Mouse (Mus musculus) embryonic facial prominence, embryonic 10.5 days (tissue): ENCODE measurements around the gene Gm15217. TPM values are rescaled to one million over a fixed set of nuclear protein-coding genes. Genes with fewer than 3 reads are reported as not detected.

ENCODE experiments used
- DNase-seq: peaks from one replicate; pipeline ENCODE4 v3.0.0-alpha.2; 2017; ENCODE audit warnings: low spot score
- H3K27ac ChIP-seq: fragments of 300-500 bp; sonication (generic); replicated peaks from 2 replicates; pipeline ENCODE4 v1.5.1; 2016; ENCODE audit warnings: mild to moderate bottlenecking
- H3K27me3 ChIP-seq: fragments of 300-500 bp; sonication (generic); replicated peaks from 2 replicates; pipeline ENCODE4 v1.6.1; 2016; ENCODE audit warnings: low read depth, mild to moderate bottlenecking; ENCODE audit not compliant: poor library complexity, severe bottlenecking
- H3K36me3 ChIP-seq: fragments of 300-500 bp; sonication (generic); replicated peaks from 2 replicates; pipeline ENCODE4 v1.6.1; 2016; ENCODE audit warnings: mild to moderate bottlenecking, moderate library complexity
- H3K4me1 ChIP-seq: fragments of 300-500 bp; sonication (generic); 2 replicates; pipeline ENCODE4 v1.6.1; 2016
- H3K4me3 ChIP-seq: fragments of 300-500 bp; sonication (generic); 2 replicates; pipeline ENCODE4 v1.5.1; 2016; ENCODE audit warnings: mild to moderate bottlenecking, moderate library complexity
- H3K9me3 ChIP-seq: fragments of 300-500 bp; sonication (generic); 2 replicates; pipeline ENCODE4 v1.6.1; 2016; ENCODE audit warnings: mild to moderate bottlenecking
- WGBS: fragments of 180-500 bp; shearing (Covaris S2); methylation state at CpG from one replicate; pipeline ENCODE4 v1.1.7; 2016; 5-methylcytosine and 5-hydroxymethylcytosine counted together
- polyA plus RNA-seq: library from polyadenylated mRNA; unstranded; fragments of >200 nt; fragmentation: Nextera tagmentation; extraction: Ambion mirVana; gene quantifications from 2 replicates; pipeline ENCODE4 v1.2.1, GENCODE M21; 2016

The Gm15217 gene
- polyA plus RNA-seq, 1 experiment from 2014 or later = not detected

GRCm38 (mm10) chr14:46409016-46409415, 29.8 kb downstream of the Gm15217 start:
- WGBS = 85% methylated on average over 10 of the region's 10 CpGs

GRCm38 (mm10) chr14:46410557-46411120, 31.4 kb downstream of the Gm15217 start:
- no peaks in the 10 kb centered on the region; the same call in 1 of the 2 replicates for H3K27me3 ChIP-seq
- H3K27ac ChIP-seq = no peak overlapping the region
- 62% methylated on average over 4 of the region's 4 CpGs for WGBS

More at GRCm38 (mm10) chr14:46409016-46409415, 29.8 kb downstream of the Gm15217 start:
- H3K27me3 ChIP-seq = no peaks in the 10 kb centered on the region; the same call in 1 of the 2 replicates
- no peak for DNase-seq
- peaks cover 4% of the 10 kb centered on the region; the same call in 1 of the 2 replicates for H3K4me1 ChIP-seq
- H3K27ac ChIP-seq = no peak overlapping the region
- no peaks in the 10 kb centered on the region for H3K9me3 ChIP-seq
- no peak overlapping the region for H3K4me3 ChIP-seq
- H3K36me3 ChIP-seq = no peaks in the 10 kb centered on the region

GRCm38 (mm10) chr14:46412497-46413000, 33.3 kb downstream of the Gm15217 start:
- WGBS = 87% methylated on average over 7 of the region's 7 CpGs
- no peak overlapping the region for H3K4me3 ChIP-seq
- no peak overlapping the region for H3K27ac ChIP-seq
- no peaks in the 10 kb centered on the region for H3K36me3 ChIP-seq
- no peaks in the 10 kb centered on the region; the same call in 1 of the 2 replicates for H3K27me3 ChIP-seq
- DNase-seq = no peak
- no peaks in the 10 kb centered on the region for H3K9me3 ChIP-seq
- peaks cover 4% of the 10 kb centered on the region; the same call in 1 of the 2 replicates for H3K4me1 ChIP-seq

More at GRCm38 (mm10) chr14:46410557-46411120, 31.4 kb downstream of the Gm15217 start:
- Histone ChIP-seq H3K4me3 (no peak overlapping the region), H3K9me3 (no peaks in the 10 kb centered on the region), H3K36me3 (no peaks in the 10 kb centered on the region), H3K4me1 (peaks cover 4% of the 10 kb centered on the region; the same call in 1 of the 2 replicates)
- DNase-seq = no peak

- 66% methylated on average over 15 of the region's 15 CpGs for WGBS
- H3K27ac ChIP-seq = no peak overlapping the region
Measured at GRCm38 (mm10) chr14:46418371-46419097, 39.3 kb downstream of the Gm15217 start.

GRCm38 (mm10) chr14:46419269-46419668, 40.1 kb downstream of the Gm15217 start:
- 48% methylated on average over 11 of the region's 11 CpGs for WGBS
- Histone ChIP-seq H3K9me3 (no peaks in the 10 kb centered on the region), H3K4me3 (no peak overlapping the region), H3K4me1 (peaks cover 23% of the 10 kb centered on the region), H3K27ac (no peak overlapping the region; the same call in 1 of the 2 replicates), H3K36me3 (no peaks in the 10 kb centered on the region), H3K27me3 (0 out of 2 replicates have a peak, but pooled peaks cover 4% of the 10 kb centered on the region)
- DNase-seq = peak; percentile 12

More at GRCm38 (mm10) chr14:46418371-46419097, 39.3 kb downstream of the Gm15217 start:
- Histone ChIP-seq H3K36me3 (no peaks in the 10 kb centered on the region), H3K27me3 (no peaks in the 10 kb centered on the region), H3K9me3 (no peaks in the 10 kb centered on the region), H3K4me1 (peaks cover 23% of the 10 kb centered on the region), H3K4me3 (no peak overlapping the region)
- DNase-seq = peak; percentile 34

- WGBS = 86% methylated on average over 3 of the region's 3 CpGs
- Histone ChIP-seq H3K36me3 (no peaks in the 10 kb centered on the region), H3K27ac (no peak overlapping the region), H3K4me3 (no peak overlapping the region), H3K4me1 (peaks cover 23% of the 10 kb centered on the region), H3K9me3 (no peaks in the 10 kb centered on the region), H3K27me3 (0 out of 2 replicates have a peak, but pooled peaks cover 4% of the 10 kb centered on the region)
- no peak for DNase-seq
Measured at GRCm38 (mm10) chr14:46421823-46422222, 42.6 kb downstream of the Gm15217 start.

GRCm38 (mm10) chr14:46427251-46427650, 48.0 kb downstream of the Gm15217 start:
- Histone ChIP-seq H3K4me1 (no peaks in the 10 kb centered on the region), H3K9me3 (no peaks in the 10 kb centered on the region), H3K36me3 (no peaks in the 10 kb centered on the region), H3K27ac (no peak overlapping the region), H3K27me3 (0 out of 2 replicates have a peak, but pooled peaks cover 7% of the 10 kb centered on the region), H3K4me3 (no peak overlapping the region)
- DNase-seq = no peak
- 93% methylated on average over 13 of the region's 13 CpGs for WGBS

GRCm38 (mm10) chr14:46430231-46430630, 51.0 kb downstream of the Gm15217 start:
- H3K27me3 ChIP-seq = 0 out of 2 replicates have a peak, but pooled peaks cover 3% of the 10 kb centered on the region
- no peak for DNase-seq
- H3K9me3 ChIP-seq = no peaks in the 10 kb centered on the region
- H3K36me3 ChIP-seq = no peaks in the 10 kb centered on the region
- no peak overlapping the region for H3K4me3 ChIP-seq
- no peak overlapping the region for H3K27ac ChIP-seq
- WGBS = 91% methylated on average over 5 of the region's 5 CpGs
- H3K4me1 ChIP-seq = 0 out of 2 replicates have a peak, but pooled peaks cover 1% of the 10 kb centered on the region

Other genes with a start within 250 kb of the Gm15217 start
- 22.9 and 24.8 TPM in 2 replicates for gene Bmp4, start 11.3 kb downstream of the Gm15217 start, polyA plus RNA-seq